Mouse (Mus musculus) right cerebral cortex, postnatal 4 days (tissue): Measurements from ENCODE around the gene Irf2.

ENCODE experiments used
- DNase-seq: peaks from one replicate; pipeline ENCODE4 v3.0.0-alpha.2; 2022

The Irf2 gene

GRCm38 (mm10) chr8:46739003-46739949 lies at the start of gene Irf2:
TSS of gene Irf2 (plus strand) at chr8:46739732.
- DNase-seq: peak; percentile 61

DNA sequence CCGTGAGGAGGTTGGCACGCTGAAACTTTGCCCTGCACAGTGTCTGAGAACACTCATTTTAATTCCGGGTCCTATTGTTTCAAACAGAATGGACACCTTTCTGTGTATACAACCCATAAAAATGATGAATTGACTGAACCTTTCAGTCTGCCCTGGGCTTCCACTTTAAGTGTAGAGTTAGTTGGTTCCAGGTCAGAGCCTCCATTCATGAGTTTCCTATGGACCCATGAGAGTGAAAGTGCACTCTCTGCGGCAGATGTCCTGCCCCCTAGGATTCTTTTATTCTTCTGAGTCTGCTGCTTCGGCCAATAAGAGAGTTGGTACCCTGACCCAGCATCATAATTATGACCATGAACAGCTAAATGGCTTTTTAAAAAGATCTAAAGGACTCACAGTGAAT lies 49.4 kb upstream of the Irf2 start:
- no peak for DNase-seq

DNA sequence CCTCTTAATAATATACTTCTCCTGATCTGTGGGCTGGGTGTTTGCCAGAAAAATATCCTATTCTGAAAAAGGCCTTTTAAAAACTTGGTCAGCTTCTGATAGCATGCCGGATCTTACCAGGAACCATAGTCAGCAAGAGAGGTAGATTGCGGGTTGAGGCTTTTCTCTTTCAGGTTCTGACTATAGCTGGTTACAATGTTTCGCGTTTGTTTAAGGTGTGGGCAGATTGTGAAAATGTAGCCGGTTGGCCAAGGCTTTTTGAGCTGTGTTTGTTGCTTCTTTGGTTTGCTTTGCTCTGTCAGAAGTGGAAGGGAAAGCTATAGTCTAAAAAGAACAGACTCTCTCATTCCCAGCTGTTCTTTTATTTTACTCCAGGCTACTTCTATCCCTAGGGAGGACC lies 49.0 kb upstream of the Irf2 start:
- DNase-seq: no peak

GRCm38 (mm10) chr8:46691360-46691759 lies 48.2 kb upstream of the Irf2 start:
- DNase-seq: no peak

DNA sequence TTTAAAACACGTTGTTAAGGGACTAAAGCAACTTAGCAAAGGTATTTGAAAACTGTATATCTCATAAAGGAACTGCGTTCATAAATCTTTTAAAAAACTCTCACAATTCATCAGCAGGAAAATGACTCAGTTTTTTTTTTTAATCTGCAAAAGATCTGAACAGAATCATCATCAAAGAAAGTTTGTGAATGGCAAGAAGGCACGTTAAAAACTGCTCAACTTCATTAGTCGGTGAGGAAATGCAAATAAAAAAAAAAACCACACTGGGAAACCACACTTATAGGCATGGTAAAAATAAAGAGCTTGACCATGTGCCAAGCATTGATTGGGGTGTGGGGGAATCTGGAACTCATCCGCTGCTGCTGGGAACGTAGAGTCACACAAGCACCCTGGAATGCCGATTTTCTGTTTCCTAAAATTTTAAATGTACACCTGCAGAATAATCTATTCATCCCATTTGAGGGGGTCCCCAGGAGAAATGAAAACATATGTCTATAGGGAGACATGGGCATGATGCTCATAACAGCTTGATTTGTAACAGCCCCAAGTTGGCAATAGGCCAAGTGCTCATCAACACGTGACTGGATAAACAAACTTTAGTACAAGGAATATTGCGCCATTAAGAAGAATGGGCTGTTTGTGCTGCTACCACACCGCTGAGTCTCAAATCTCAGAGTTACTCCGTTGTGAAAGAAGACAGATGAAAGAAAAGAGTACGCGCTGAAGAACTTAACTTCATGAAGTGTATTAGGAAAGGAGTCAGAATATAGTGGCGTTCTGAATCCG lies 43.1 kb upstream of the Irf2 start:
- DNase-seq: peak; percentile 8

- no peak for DNase-seq
Observed at GRCm38 (mm10) chr8:46697566-46697965, 42.0 kb upstream of the Irf2 start.

GRCm38 (mm10) chr8:46698162-46698561 lies 41.4 kb upstream of the Irf2 start:
- no peak for DNase-seq

GRCm38 (mm10) chr8:46705145-46705544 lies 34.4 kb upstream of the Irf2 start:
- DNase-seq: no peak

GRCm38 (mm10) chr8:46706730-46707129 lies 32.8 kb upstream of the Irf2 start:
- no peak for DNase-seq

DNA sequence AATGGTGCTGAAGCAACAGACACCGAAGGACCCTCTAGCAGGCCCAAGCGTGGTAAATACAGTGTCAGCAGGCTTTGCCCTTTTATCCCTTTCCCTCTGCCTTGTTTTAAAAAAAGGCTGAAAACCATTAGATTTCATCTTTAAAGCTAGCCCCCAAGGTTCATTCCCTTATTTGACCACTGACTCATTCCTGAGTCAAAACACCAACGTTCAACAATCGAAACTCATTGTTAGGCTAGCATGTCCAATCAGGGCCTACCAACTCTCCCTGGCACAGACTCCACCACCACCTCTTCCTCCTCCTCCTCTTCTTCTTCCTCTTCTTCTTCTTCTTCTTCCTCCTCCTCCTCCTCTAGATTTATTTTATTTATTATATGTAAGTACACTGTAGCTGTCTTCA lies 30.2 kb upstream of the Irf2 start:
- DNase-seq: no peak

DNA sequence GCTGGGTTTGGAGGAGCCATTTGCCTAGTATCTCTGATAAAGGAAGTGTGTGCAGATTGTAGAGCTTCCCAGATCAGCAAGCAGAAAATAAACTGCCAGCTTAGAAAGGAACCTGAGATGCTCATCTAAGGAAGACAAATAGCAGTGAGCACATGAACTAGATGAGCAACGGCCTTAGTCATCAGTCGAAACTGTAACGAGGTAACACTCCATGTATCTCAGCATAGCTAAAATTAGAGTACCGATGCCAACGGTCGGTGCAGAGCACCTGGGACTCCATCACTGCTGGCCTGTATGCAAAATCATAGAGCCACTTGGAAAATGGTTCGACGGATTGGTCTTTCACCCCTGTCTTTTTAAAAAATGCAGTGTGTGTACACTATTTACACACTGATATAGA lies 29.2 kb upstream of the Irf2 start:
- DNase-seq: no peak

GRCm38 (mm10) chr8:46711496-46711895 lies 28.0 kb upstream of the Irf2 start:
- DNase-seq: no peak

DNA sequence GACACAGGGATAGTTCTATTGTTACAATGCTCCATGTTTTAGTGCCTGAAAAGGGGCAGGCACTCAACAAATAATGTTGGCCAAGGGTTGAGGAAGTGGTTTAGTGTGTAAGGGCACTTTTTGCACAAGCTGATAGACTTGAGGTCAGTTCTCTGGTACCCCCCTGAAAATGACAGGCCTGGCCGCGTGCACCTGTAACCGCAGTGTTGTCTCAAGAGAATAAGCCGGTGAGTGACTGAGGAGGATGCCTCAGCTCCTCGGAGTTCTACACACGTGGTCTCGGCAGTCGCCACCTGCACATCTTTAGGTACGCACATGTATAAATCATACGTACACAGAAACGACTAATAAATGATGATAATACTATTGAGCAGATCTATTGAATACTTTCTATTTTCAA lies 26.4 kb upstream of the Irf2 start:
- DNase-seq: no peak

GRCm38 (mm10) chr8:46713844-46714243 lies 25.7 kb upstream of the Irf2 start:
- DNase-seq: no peak

- no peak for DNase-seq
Observed at GRCm38 (mm10) chr8:46714400-46714799, 25.1 kb upstream of the Irf2 start.

- no peak for DNase-seq
Observed at GRCm38 (mm10) chr8:46716477-46716876, 23.1 kb upstream of the Irf2 start.

GRCm38 (mm10) chr8:46717170-46717569 lies 22.4 kb upstream of the Irf2 start:
- DNase-seq: no peak

- DNase-seq: no peak
Observed at GRCm38 (mm10) chr8:46718301-46718700, 21.2 kb upstream of the Irf2 start.

DNA sequence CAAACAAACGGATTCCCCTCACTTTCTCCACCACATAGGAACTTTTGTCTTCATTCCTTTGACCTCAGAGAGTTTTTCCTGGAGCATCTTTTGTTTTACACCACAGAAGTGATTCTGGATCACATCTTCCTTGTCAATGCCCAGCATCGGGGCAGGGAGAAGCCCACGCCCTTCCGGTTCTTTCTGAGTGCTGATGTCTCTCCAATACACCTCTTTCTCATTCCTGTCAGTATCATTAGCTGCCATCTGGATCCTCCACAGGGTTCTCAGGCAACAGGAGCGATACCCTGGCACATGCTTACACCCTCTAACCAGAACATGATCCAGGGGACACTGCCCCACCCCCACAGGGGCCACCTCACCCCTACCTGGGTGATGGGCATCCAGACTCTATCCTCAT lies 20.8 kb upstream of the Irf2 start:
- no peak for DNase-seq

- DNase-seq: no peak
Observed at GRCm38 (mm10) chr8:46720656-46721055, 18.9 kb upstream of the Irf2 start.

DNA sequence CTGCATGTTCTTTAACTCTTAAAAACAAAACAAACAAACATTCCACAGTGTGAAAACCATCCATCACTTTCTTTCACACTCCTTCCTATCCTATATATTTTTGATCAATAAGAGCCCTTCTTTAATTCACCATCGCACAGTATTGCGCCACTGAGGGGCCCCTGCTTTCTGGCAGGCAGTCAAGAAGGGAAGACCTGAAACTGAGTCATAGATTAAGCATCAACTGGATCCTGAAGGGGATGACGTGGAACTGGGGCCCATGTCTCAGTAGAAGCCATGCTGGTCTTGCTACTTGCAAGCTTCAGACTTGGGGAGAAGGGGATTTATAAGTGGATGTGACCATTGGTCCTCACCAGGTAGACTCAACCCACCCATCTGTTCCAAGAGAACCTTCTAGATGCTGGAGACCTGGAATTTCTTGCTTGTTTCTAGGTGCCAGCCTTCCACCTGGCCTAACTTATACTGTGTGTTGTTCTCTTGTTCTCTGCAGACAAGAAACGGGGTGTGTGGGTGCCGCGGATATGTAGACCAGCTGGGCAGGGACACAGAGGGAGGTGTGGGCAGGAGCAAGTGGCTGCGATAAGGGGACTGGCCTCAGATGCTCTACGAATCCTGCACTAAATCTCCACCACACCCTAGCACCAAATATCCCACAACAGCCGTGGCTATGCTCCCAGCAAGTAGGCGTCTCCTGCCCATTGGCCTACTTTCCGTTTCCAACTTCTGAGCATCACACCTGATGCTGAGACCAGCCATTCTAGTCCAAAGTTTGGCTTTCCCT lies 18.3 kb upstream of the Irf2 start:
- no peak for DNase-seq

GRCm38 (mm10) chr8:46722536-46722935 lies 17.0 kb upstream of the Irf2 start:
- no peak for DNase-seq

- no peak for DNase-seq
Observed at GRCm38 (mm10) chr8:46726383-46726782, 13.1 kb upstream of the Irf2 start.
